Mouse (Mus musculus) c-Kit-positive CD71-positive TER-119-negative erythroid progenitor cells, embryonic 14.5 days (primary cell): ENCODE measurements around the gene Ppm1b.

Source experiments
- DNase-seq: peaks from one replicate; pipeline ENCODE4 v3.0.0-alpha.2; 2013; ENCODE audit warnings: low read depth

Gene Ppm1b

GRCm38 (mm10) chr17:85072383-85072782, 115.8 kb downstream of the Ppm1b start:
- DNase-seq: no peak

- no peak for DNase-seq
Observed at GRCm38 (mm10) chr17:85073214-85073613, 116.7 kb downstream of the Ppm1b start.
